Mouse (Mus musculus) ES-E14 (cell line): Measurements from ENCODE around the gene Psmc2.

ENCODE experiments used
- CHD2 ChIP-seq: IDR thresholded peaks from 2 replicates; pipeline ENCODE4 v1.6.1; 2014; ENCODE audit warnings: mild to moderate bottlenecking, low read depth, low read length, inconsistent platforms
- HCFC1 ChIP-seq: IDR thresholded peaks from 2 replicates; pipeline ENCODE4 v1.6.1; 2012; ENCODE audit warnings: low read length, inconsistent platforms, borderline replicate concordance; ENCODE audit not compliant: insufficient read depth
- MAFK ChIP-seq: IDR thresholded peaks from 2 replicates; pipeline ENCODE4 v1.6.1; 2014; ENCODE audit warnings: mild to moderate bottlenecking, low read depth, low read length, inconsistent platforms; ENCODE audit not compliant: insufficient read depth
- ZC3H11A ChIP-seq: IDR thresholded peaks from 2 replicates; pipeline ENCODE4 v1.6.1; 2012; ENCODE audit warnings: low read depth, mild to moderate bottlenecking, inconsistent platforms, low read length, borderline replicate concordance

- TF ChIP-seq MAFK (no peak), HCFC1 (no peak), ZC3H11A (no peak), CHD2 (no peak)
Measured at GRCm38 (mm10) chr5:21739881-21740280, 45.2 kb upstream of the Psmc2 start.
